Mouse (Mus musculus): ENCODE data around the gene Ago3. TPM values are rescaled to one million over a fixed set of nuclear protein-coding genes. Genes with fewer than 3 reads are reported as not detected.

The Ago3 gene
- total and polyA plus RNA-seq, 3 experiments: 7.3 to 7.9 TPM; not detected in 1

- Histone ChIP-seq H3K27me3 (ENCODE audit: control insufficient read depth in 1 of 2, insufficient read depth in 2 of 2, low read length in 2 of 2) (no peaks in the 10 kb centered on the region), H3K9ac (ENCODE audit: control insufficient read depth, low read depth, low read length, poor library complexity, severe bottlenecking) (no peak overlapping the region), H3K4me1 (ENCODE audit: control insufficient read depth in 1 of 2, insufficient read depth in 2 of 2, low read length in 2 of 2) (peaks cover 0 to 23% of the 10 kb centered on the region in 2 experiments), H3K36me3 (ENCODE audit: control insufficient read depth in 1 of 2, insufficient read depth in 2 of 2, low read length in 2 of 2) (peaks cover 0 to 11% of the 10 kb centered on the region in 2 experiments; a peak in 2 of 4 replicates), H3K4me3 (ENCODE audit: control insufficient read depth in 1 of 2, insufficient read depth in 1 of 2, low read depth in 2 of 2, low read length in 2 of 2) (no peak overlapping the region), H3K27ac (ENCODE audit: control insufficient read depth, low read depth, low read length) (no peak overlapping the region), H3K9me3 (replicated peaks; ENCODE audit: insufficient read depth, low read length) (no peaks in the 10 kb centered on the region), H3K79me2 (ENCODE audit: control insufficient read depth, insufficient read depth, low read length, poor library complexity) (peaks cover 11% of the 10 kb centered on the region)
- DNase-seq (ENCODE audit: low read depth, low spot score): no peak
- TF ChIP-seq CHD1 (IDR thresholded peaks at IDR 0.05; ENCODE audit: low read depth, low read length) (no peak), JUND (IDR thresholded peaks at IDR 0.05; ENCODE audit: low read depth, low read length) (no peak), POLR2AphosphoS2 (IDR thresholded peaks at IDR 0.05; ENCODE audit: low read length) (no peak), TBP (IDR thresholded peaks at IDR 0.05; ENCODE audit: low read depth, low read length) (no peak), CHD2 (IDR thresholded peaks at IDR 0.05; ENCODE audit: low read length) (no peak), SMC3 (IDR thresholded peaks at IDR 0.05; ENCODE audit: low read depth, low read length) (no peak), RCOR1 (IDR thresholded peaks at IDR 0.05; ENCODE audit: low read depth, low read length) (no peak), ELF1 (IDR thresholded peaks at IDR 0.05; ENCODE audit: low read depth, low read length) (no peak), ZMIZ1 (IDR thresholded peaks at IDR 0.05; ENCODE audit: low read depth, low read length) (no peak), E2F4 (IDR thresholded peaks at IDR 0.05; ENCODE audit: borderline replicate concordance, low read depth, low read length) (no peak), NRF1 (IDR thresholded peaks at IDR 0.05; ENCODE audit: insufficient read depth, low read depth, low read length, poor library complexity, severe bottlenecking) (no peak), POLR2A (IDR thresholded peaks at IDR 0.05; ENCODE audit: control insufficient read depth in 1 of 2, insufficient read depth in 1 of 2, low read depth in 1 of 2, low read length in 2 of 2, poor library complexity in 1 of 2) (no peak), SIN3A (IDR thresholded peaks at IDR 0.05; ENCODE audit: low read length) (no peak), GATA1 (IDR thresholded peaks at IDR 0.05; ENCODE audit: low read depth, low read length) (no peak), MAX (IDR thresholded peaks at IDR 0.05; ENCODE audit: low read length) (no peak), ETS1 (IDR thresholded peaks at IDR 0.05; ENCODE audit: low read depth, low read length) (no peak), MAFK (IDR thresholded peaks at IDR 0.05; ENCODE audit: borderline replicate concordance, low read depth, low read length) (no peak), ZNF384 (IDR thresholded peaks at IDR 0.05; ENCODE audit: low read depth, low read length) (no peak)
Observed at GRCm38 (mm10) chr4:126466251-126466750, 36.9 kb upstream of the Ago3 start.

DNA sequence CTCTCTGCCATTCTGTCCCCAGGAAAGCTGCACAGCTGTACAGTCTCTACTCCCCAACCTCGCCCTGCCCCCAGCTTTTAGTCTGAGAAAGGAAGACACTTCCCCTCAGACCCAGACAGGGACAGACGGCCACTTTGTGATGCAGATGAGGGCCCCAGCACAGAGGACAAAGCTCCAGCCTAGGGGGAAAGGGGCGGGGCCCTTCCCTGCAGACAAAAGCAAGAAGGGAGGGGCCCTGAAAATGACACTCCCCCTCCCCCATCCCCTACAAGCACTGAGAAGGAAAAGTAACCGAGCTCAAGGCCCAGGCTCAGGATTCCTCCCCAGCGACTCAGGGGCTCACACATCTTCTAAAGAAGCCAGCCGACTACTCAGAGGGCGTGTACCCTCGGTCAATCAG is 36.5 kb upstream of the Ago3 start:
- Histone ChIP-seq H3K27me3 (ENCODE audit: control insufficient read depth in 1 of 2, insufficient read depth in 2 of 2, low read length in 2 of 2) (no peaks in the 10 kb centered on the region), H3K9ac (ENCODE audit: control insufficient read depth, low read depth, low read length, poor library complexity, severe bottlenecking) (no peak overlapping the region), H3K4me1 (ENCODE audit: control insufficient read depth in 1 of 2, insufficient read depth in 2 of 2, low read length in 2 of 2) (peaks cover 0 to 23% of the 10 kb centered on the region in 2 experiments), H3K4me3 (ENCODE audit: control insufficient read depth in 1 of 2, insufficient read depth in 1 of 2, low read depth in 2 of 2, low read length in 2 of 2) (no peak overlapping the region), H3K36me3 (ENCODE audit: control insufficient read depth in 1 of 2, insufficient read depth in 2 of 2, low read length in 2 of 2) (peaks cover 0 to 11% of the 10 kb centered on the region in 2 experiments; a peak in 2 of 4 replicates), H3K27ac (ENCODE audit: control insufficient read depth, low read depth, low read length) (no peak overlapping the region), H3K79me2 (ENCODE audit: control insufficient read depth, insufficient read depth, low read length, poor library complexity) (peaks cover 11% of the 10 kb centered on the region), H3K9me3 (replicated peaks; ENCODE audit: insufficient read depth, low read length) (no peaks in the 10 kb centered on the region)
- no peak for DNase-seq (ENCODE audit: low read depth, low spot score)
- TF ChIP-seq TBP (IDR thresholded peaks at IDR 0.05; ENCODE audit: low read depth, low read length) (no peak), CHD1 (IDR thresholded peaks at IDR 0.05; ENCODE audit: low read depth, low read length) (no peak)

Measured in MEL (cell line).